Mouse (Mus musculus) erythroblast, embryonic 14.5 days (primary cell): ENCODE results near the gene Nars2.

Experiments used
- GATA1 ChIP-seq: IDR thresholded peaks from 2 replicates; pipeline ENCODE4 v1.6.1; 2012; ENCODE audit warnings: low read length, inconsistent platforms, mixed read lengths
- TAL1 ChIP-seq: IDR thresholded peaks from 3 replicates; pipeline ENCODE4 v1.6.1; 2012; ENCODE audit warnings: low read length, inconsistent platforms, mixed read lengths

GRCm38 (mm10) chr7:97084181-97084580 is 132.9 kb downstream of the Nars2 start:
- TF ChIP-seq TAL1 (no peak), GATA1 (no peak)
